Mouse (Mus musculus) hematopoietic multipotent progenitor cell, adult 10-12 weeks (in vitro differentiated cells): ENCODE results near the gene Tmem41b. TPM values are rescaled to one million over a fixed set of nuclear protein-coding genes. Genes with fewer than 3 reads are reported as not detected.

ENCODE experiments used
- polyA plus RNA-seq: library from polyadenylated mRNA; stranded (reverse); fragments of >175 nt; gene quantifications from 2 replicates; pipeline ENCODE4 v1.2.3, GENCODE M21; 2012; ENCODE audit warnings: low replicate concordance

The Tmem41b gene
- 14.1 and 21.1 TPM in 2 replicates for polyA plus RNA-seq

DNA sequence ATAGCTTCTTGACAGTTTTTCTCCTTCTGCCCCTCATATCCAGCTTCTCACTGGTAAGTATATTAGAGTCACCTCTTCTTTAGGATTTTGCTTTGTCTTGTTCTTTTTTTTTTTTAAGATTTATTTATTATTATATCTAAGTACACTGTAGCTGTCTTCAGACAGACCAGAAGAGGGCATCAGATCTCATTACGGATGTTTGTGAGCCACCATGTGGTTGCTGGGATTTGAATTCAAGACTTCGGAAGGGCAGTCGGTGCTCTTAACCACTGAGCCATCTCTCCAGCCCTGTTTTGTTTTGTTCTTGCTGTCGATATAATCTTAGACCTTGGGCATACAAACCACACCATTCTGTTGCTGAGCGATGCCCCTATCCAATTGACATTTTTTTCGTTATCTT lies at the start of gene Tmem41b:
TSS of gene Tmem41b (minus strand) at position 155 of the 400 bp plus-strand sequence.

DNA sequence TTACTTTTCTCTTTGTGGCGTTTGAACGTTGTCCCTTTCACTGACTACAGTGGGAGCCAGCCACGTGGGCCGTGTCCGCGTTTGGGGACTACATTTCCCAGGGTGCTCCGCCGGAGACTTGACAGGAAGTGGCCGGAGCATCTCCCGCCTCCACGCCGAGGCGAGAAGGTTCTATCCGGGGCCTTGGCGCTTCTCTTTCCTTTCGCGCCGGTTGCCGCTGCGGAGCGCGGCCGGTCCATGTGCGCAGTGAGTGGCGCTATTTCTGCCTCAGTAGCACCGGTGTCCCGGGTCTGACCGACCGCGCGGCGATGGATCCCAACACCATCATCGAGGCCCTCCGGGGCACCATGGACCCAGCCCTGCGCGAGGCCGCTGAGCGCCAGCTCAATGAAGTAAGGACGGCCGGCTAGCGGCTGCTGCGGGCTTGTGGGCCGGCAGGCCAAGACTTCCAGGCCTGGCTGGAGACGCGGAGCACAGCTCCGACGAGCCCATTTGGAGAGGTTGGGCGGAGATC lies 31.4 kb upstream of the Tmem41b start, which contains the start of gene Ipo7:
TSS of gene Ipo7 (plus strand) at position 158 of the 514 bp plus-strand sequence.

DNA sequence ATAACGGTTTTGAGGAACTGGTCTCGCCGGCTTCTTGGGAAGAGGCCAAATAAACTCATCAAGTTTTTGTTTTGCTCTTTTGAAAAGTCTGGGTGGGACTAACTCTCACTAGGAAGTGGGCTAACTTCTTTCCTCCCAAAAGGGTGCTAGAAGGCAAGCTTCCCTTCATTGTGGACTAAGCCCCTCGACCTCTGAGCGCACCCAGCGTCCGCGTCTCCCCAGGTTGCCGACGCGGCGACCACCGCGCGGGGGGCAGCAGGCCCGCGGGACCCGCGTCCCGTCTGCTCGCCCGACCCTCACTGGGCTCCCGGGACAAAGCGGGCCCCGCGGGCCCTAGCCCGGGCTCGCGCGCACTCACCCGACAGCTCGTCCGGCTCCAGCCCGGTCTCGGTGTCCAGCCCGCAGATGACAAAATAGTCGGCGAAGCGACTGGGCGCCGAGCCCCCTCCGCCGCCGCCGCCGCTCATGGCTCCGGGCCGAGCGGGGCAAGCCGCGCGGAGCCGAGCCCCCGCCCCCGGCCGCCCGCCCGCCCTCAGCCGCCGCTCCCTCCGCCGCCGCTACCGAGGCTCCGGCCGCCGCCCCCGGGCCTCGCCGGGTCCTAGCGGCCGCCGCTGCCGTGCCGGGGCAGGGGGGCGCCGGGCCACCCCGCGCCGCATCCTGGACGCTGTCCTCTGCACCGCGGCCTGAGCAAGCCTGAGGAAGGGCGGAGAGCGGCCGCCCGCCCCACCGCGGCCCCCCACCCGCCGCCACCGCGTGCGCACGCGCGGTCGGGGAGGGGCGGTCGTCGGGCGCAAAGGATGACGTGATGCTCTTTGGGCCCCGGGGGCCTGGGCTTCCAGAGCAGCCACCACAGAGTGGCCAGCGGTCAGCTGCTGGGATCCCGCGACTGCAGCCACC lies 26.8 kb downstream of the Tmem41b start, which contains the start of gene Dennd5a:
TSS of gene Dennd5a (minus strand) at position 755 of the 897 bp plus-strand sequence.

Other genes with a start within 250 kb of the Tmem41b start
- 3.1 and 11.7 TPM in 2 replicates for gene Tmem9b, start 234.1 kb downstream of the Tmem41b start, polyA plus RNA-seq
- gene Nrip3, start 204.9 kb downstream of the Tmem41b start, polyA plus RNA-seq, result 1.0 TPM in 1 of 2 replicates, not detected in the other
- gene Scube2, start 121.2 kb downstream of the Tmem41b start, polyA plus RNA-seq, result not detected in 2 replicates
- gene Dennd5a, start 26.5 kb downstream of the Tmem41b start, polyA plus RNA-seq, result 14.0 and 15.7 TPM in 2 replicates
- gene Ipo7, start 31.3 kb upstream of the Tmem41b start, polyA plus RNA-seq, result 44.0 and 72.1 TPM in 2 replicates
- gene Zfp143, start 74.3 kb upstream of the Tmem41b start, polyA plus RNA-seq, result 1.7 and 2.4 TPM in 2 replicates
- gene Wee1, start 135.1 kb upstream of the Tmem41b start, polyA plus RNA-seq, result 4.1 and 9.4 TPM in 2 replicates
- gene Swap70, start 234.8 kb upstream of the Tmem41b start, polyA plus RNA-seq, result 102 and 155 TPM in 2 replicates